Mouse (Mus musculus): ENCODE data around the gene 4933434E20Rik. TPM values are rescaled to one million over a fixed set of nuclear protein-coding genes. Genes with fewer than 3 reads are reported as not detected.
A peak's percentile ranks its signal among the peaks of the same experiment; 100 is the strongest.

4933434E20Rik gene
- total and polyA plus RNA-seq, 3 experiments = 89.5 to 133 (median 102) TPM

DNA sequence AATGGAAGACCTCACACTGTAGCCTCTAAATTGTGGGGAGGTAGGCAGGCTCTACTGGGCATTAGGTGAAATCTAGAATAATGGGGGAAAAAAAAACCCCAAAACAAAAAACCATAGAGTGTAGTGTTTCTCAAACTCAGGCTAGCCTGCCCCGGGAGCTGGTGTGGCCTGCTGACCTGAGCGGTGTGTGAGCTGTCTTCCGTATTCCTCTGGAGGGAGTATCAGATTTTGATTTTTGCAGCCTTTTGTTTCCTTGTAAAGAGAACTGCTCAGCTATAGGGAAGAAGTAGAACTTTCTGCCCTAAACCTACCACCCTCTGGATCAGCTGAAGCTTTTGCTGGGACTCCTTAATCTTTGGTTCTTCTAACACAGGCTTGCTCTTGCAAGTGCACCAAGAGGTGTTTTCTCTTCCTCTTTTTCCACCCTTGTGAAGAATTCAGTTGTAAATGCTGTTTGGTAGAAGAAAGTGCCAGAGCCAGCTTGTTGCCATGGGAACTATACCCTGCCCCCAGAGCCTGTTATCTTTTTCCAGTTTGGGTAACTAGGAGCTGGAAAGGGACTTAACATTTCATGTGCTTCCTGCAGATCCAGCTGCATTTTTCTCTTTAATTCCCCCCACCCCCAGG is 32.4 kb downstream of the 4933434E20Rik start:
- H3K4me3 ChIP-seq (replicated peaks in 1 of 3; ENCODE audit: low read depth in 2 of 3, low read length in 2 of 3, poor library complexity in 1 of 3) = peak overlapping the region; percentile 29 to 45 (median 35)
- peaks cover 73% of the 10 kb centered on the region for H3K79me2 ChIP-seq (replicated peaks; ENCODE audit: control insufficient read depth, extremely low read depth, insufficient read depth, poor library complexity, severe bottlenecking)
- peak overlapping the region; percentile 59; the same call in 1 of the 2 replicates for H3K27ac ChIP-seq (ENCODE audit: insufficient read depth, low read depth)
- H3K4me1 ChIP-seq (ENCODE audit: control insufficient read depth in 1 of 2, insufficient read depth in 2 of 2) = peaks cover 11 to 47% of the 10 kb centered on the region in 2 experiments; a peak in 3 of 4 replicates
- dilution Hi-C loops (cut with MboI; ENCODE audit: extremely low pct_ligation_motif_present, extremely low pct_unique_long_range_greater_than_20kb, low sequenced_read_pairs) (no loop called here), in situ Hi-C loops (cut with MboI; ENCODE audit: low pct_ligation_motif_present, low pct_unique_long_range_greater_than_20kb, low sequenced_read_pairs) (no loop called here)
- peak overlapping the region; percentile 90 for H3K9ac ChIP-seq (ENCODE audit: insufficient read depth, low read depth)
- H3K4me2 ChIP-seq (ENCODE audit: insufficient read depth, low read depth, poor library complexity, severe bottlenecking) = peak overlapping the region; percentile 97
- TF ChIP-seq MAZ (IDR thresholded peaks at IDR 0.05; ENCODE audit: low read depth, low read length) (no peak), IRF4 (IDR thresholded peaks at IDR 0.05; ENCODE audit: low read depth, low read length) (peak; percentile 44), CHD1 (IDR thresholded peaks at IDR 0.05; ENCODE audit: low read depth, low read length) (no peak; the same call in 1 of the 2 replicates), SIN3A (IDR thresholded peaks at IDR 0.05; ENCODE audit: low read length) (peak; percentile 53), ZKSCAN1 (IDR thresholded peaks at IDR 0.05; ENCODE audit: borderline replicate concordance, low read depth, low read length) (no peak), MEF2A (IDR thresholded peaks at IDR 0.05; ENCODE audit: borderline replicate concordance, low read depth, low read length) (peak; percentile 39; the same call in 1 of the 2 replicates), ELF1 (IDR thresholded peaks at IDR 0.05; ENCODE audit: low read depth, low read length) (peak; percentile 35; the same call in 1 of the 2 replicates), PAX5 (IDR thresholded peaks at IDR 0.05; ENCODE audit: low read length) (no peak), EP300 (IDR thresholded peaks at IDR 0.05; ENCODE audit: low read length) (peak; percentile 60; the same call in 1 of the 2 replicates), JUND (conservative IDR thresholded peaks at IDR 0.05; ENCODE audit: low read depth, low read length) (no peak), ZMIZ1 (IDR thresholded peaks at IDR 0.05; ENCODE audit: low read depth, low read length) (no peak), UBTF (IDR thresholded peaks at IDR 0.05; ENCODE audit: low read depth, low read length) (no peak), MXI1 (IDR thresholded peaks at IDR 0.05; ENCODE audit: low read depth, low read length) (peak; percentile 81), BHLHE40 (IDR thresholded peaks at IDR 0.05; ENCODE audit: low read depth, low read length) (no peak), RAD21 (IDR thresholded peaks at IDR 0.05; ENCODE audit: low read depth, low read length) (no peak), TBP (conservative IDR thresholded peaks at IDR 0.05; ENCODE audit: low read depth, low read length) (no peak), MAX (IDR thresholded peaks at IDR 0.05; ENCODE audit: low read length) (no peak), SMC3 (IDR thresholded peaks at IDR 0.05; ENCODE audit: low read depth, low read length) (no peak), TCF12 (IDR thresholded peaks at IDR 0.05; ENCODE audit: low read depth, low read length) (no peak), ZC3H11A (IDR thresholded peaks at IDR 0.05; ENCODE audit: low read depth, low read length) (no peak), NELFE (IDR thresholded peaks at IDR 0.05; ENCODE audit: low read depth, low read length) (no peak)
- H3K9me3 ChIP-seq (replicated peaks; ENCODE audit: low read length) = no peaks in the 10 kb centered on the region
- peak; percentile 67 for DNase-seq (ENCODE audit: extremely low read depth)
- peaks cover 30 to 56% of the 10 kb centered on the region in 2 experiments for H3K36me3 ChIP-seq (replicated peaks in 1 of 2; ENCODE audit: control insufficient read depth in 1 of 2, insufficient read depth in 1 of 2, low read length in 1 of 2)
- no peaks in the 10 kb centered on the region for H3K27me3 ChIP-seq (replicated peaks)
